ENCODE assay signal across 9 mouse cellular contexts in the genomic region with DNA sequence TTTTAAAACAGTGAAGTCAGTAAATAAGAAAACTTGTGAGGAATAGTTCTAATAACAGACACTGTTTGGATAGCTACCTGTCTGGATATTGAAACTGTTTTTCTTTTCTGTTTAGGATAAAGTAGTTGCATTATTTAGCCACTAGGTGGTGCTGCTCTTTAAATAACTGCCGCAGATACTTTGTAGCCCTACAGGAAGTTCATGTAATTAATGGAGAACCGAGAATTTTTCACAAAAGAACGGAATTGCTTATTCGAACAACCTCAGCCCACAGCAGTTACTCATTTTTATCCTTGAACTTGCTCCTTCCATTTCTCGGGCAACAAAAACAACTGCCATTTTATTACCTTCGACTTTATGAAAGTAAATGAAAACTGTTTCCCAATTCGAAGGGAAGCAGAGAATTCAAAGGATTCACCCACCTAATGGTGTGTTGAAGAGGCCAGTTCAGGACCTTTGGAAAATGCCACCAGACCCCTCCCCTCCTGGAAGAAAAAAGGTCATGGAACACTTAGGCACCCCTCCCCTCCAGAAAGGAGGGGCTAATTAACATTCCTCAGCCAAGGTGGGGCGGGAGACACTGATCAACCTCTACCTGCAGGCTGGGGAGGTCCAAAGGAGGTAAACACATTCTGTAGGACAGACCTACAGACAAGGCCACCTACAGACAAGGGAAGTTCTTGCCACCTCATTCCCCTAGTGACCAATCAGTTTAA.
DNase-seq lines count a peak whose midpoint lies in the region; ATAC-seq and TF ChIP-seq lines count a peak whose summit lies in the region.
"Had no signal": no experiment of that assay in that cellular context is flagged by ENCODE, and none has a peak within 500 bp of the region (broad histone marks: within the 10 kb centered on the region; RNA-seq: fewer than 3 reads in every experiment).

No protein-coding gene starts in this region.

- H3K27ac ChIP-seq in layer of hippocampus, adult 2 months = no peak overlapping the region
- no peak overlapping the region for H3K27ac ChIP-seq in forebrain, embryonic 13.5 days
- H3K27ac ChIP-seq in intestine, postnatal 0 days (ENCODE audit: low read depth, low read length) = no peak overlapping the region; the same call in 1 of the 2 replicates

- peak overlapping the region; percentile 47 for H3K4me2 ChIP-seq in forebrain, embryonic 13.5 days
- H3K4me2 ChIP-seq in intestine, postnatal 0 days (replicated peaks; ENCODE audit: low read depth) = peak overlapping the region; percentile 61

- no peaks in the 10 kb centered on the region for H3K9me3 ChIP-seq in forebrain, embryonic 13.5 days (replicated peaks)
- no peaks in the 10 kb centered on the region for H3K9me3 ChIP-seq in intestine, postnatal 0 days (ENCODE audit: control insufficient read depth)
- H3K9me3 ChIP-seq in megakaryocyte, embryonic 14.5 days = no peaks in the 10 kb centered on the region

- DNase-seq in layer of hippocampus, adult 2 months (ENCODE audit: low spot score in 2 of 2) = peak; percentile 41 to 45
- DNase-seq in layer of hippocampus, adult 9-11 months = no peak
- peak; percentile 79 for DNase-seq in brain, adult 2 months (ENCODE audit: low read depth, low spot score)
- DNase-seq in urinary bladder, postnatal 25 days (ENCODE audit: low spot score) = no peak
- no peak for DNase-seq in urinary bladder, postnatal 4 days (ENCODE audit: low spot score in 2 of 2)

- peak; percentile 89 for TF ChIP-seq CTCF in layer of hippocampus, adult 2 months (conservative IDR thresholded peaks at IDR 0.05)
- peak; percentile 85 for TF ChIP-seq CTCF in intestine, postnatal 0 days (IDR thresholded peaks at IDR 0.05; ENCODE audit: low read depth)

- H3K27me3 ChIP-seq in forebrain, embryonic 13.5 days = no peaks in the 10 kb centered on the region
- no peaks in the 10 kb centered on the region for H3K27me3 ChIP-seq in intestine, postnatal 0 days (replicated peaks; ENCODE audit: control insufficient read depth, insufficient read depth, low read length)
- H3K27me3 ChIP-seq in megakaryocyte, embryonic 14.5 days (replicated peaks) = no peaks in the 10 kb centered on the region

- ATAC-seq in forebrain, embryonic 13.5 days = peak; percentile 66
- peak; percentile 78 for ATAC-seq in intestine, postnatal 0 days

- 0 out of 2 replicates have a peak, but pooled peaks cover 4% of the 10 kb centered on the region for H3K4me1 ChIP-seq in forebrain, embryonic 13.5 days
- no peaks in the 10 kb centered on the region; the same call in none of the 2 replicates for H3K4me1 ChIP-seq in intestine, postnatal 0 days (replicated peaks; ENCODE audit: control insufficient read depth, insufficient read depth, low read length)
- H3K4me1 ChIP-seq in megakaryocyte, embryonic 14.5 days = peaks cover 8% of the 10 kb centered on the region

- no peak overlapping the region for H3K9ac ChIP-seq in forebrain, embryonic 13.5 days
- H3K9ac ChIP-seq in intestine, postnatal 0 days (ENCODE audit: low read depth, low read length) = no peak overlapping the region

- 17% methylated on average over 8 of the region's 8 CpGs for WGBS in forebrain, embryonic 13.5 days
- WGBS in intestine, postnatal 0 days = 12% methylated on average over 8 of the region's 8 CpGs

- H3K4me3 ChIP-seq in layer of hippocampus, adult 2 months = peak overlapping the region; percentile 46
- H3K4me3 ChIP-seq in forebrain, embryonic 13.5 days = peak overlapping the region; percentile 12; the same call in 1 of the 2 replicates
- peak overlapping the region; percentile 33 for H3K4me3 ChIP-seq in intestine, postnatal 0 days (ENCODE audit: low read depth, low read length)
- H3K4me3 ChIP-seq in megakaryocyte, embryonic 14.5 days (replicated peaks) = peak overlapping the region; percentile 77
- H3K4me3 ChIP-seq: erythroblast, embryonic 14.5 days had no signal

- no peaks in the 10 kb centered on the region for H3K36me3 ChIP-seq in forebrain, embryonic 13.5 days (ENCODE audit: poor library complexity, severe bottlenecking)
- no peaks in the 10 kb centered on the region for H3K36me3 ChIP-seq in intestine, postnatal 0 days (ENCODE audit: control insufficient read depth, insufficient read depth)
- no peaks in the 10 kb centered on the region for H3K36me3 ChIP-seq in megakaryocyte, embryonic 14.5 days (replicated peaks; ENCODE audit: low read length)

Comparison
In these comparisons a context has a peak if more than half of its experiments do, and no peak if none do; other contexts are left out.
1. DNase-seq: peak in layer of hippocampus, adult 2 months (2 of 2) and brain, adult 2 months (single experiment); none in layer of hippocampus, adult 9-11 months (single experiment), urinary bladder, postnatal 25 days (single experiment) and urinary bladder, postnatal 4 days (0 of 2).
2. H3K4me3 ChIP-seq: peak in every context shown above with its lines; median percentile 77 in megakaryocyte, embryonic 14.5 days; 46 in layer of hippocampus, adult 2 months; 33 in intestine, postnatal 0 days; 12 in forebrain, embryonic 13.5 days.